Mouse (Mus musculus) ES-E14 (cell line): ENCODE data around the gene Mrm2.

Experiments used
- CHD2 ChIP-seq: IDR thresholded peaks from 2 replicates; pipeline ENCODE4 v1.6.1; 2014; ENCODE audit warnings: mild to moderate bottlenecking, low read depth, low read length, inconsistent platforms
- MAFK ChIP-seq: IDR thresholded peaks from 2 replicates; pipeline ENCODE4 v1.6.1; 2014; ENCODE audit warnings: mild to moderate bottlenecking, low read depth, low read length, inconsistent platforms; ENCODE audit not compliant: insufficient read depth

DNA sequence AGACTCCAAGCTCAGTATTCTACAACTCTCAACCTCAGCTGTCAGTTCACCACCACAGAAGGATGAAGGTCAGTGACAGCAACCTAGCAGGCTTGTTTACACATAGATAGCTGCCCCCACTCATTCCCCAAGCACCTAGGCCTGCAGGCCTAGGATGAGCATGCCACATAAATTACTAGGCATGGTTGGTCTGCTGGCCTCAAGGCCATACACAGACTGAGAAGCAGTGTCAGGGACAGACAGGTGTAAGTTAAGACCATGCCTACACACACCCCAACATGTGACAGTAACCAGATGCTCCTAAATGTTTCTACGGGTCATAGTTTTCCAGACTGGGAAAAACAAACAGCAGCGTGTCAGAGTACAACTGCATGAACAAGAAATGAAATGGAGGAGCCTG, 37.8 kb upstream of the Mrm2 start:
- no peak for TF ChIP-seq MAFK
- no peak for TF ChIP-seq CHD2
